Mouse (Mus musculus): ENCODE measurements around the gene Supt16. TPM values are rescaled to one million over a fixed set of nuclear protein-coding genes. Genes with fewer than 3 reads are reported as not detected.
A peak's percentile ranks its signal among the peaks of the same experiment; 100 is the strongest.

Gene Supt16
- polyA plus RNA-seq, 1 experiment from 2014 or later = 16.6 TPM

GRCm38 (mm10) chr14:52155008-52155407 is 42.2 kb downstream of the Supt16 start:
- Histone ChIP-seq H3K4me2 (replicated peaks; ENCODE audit: low read depth) (no peak overlapping the region), H3K36me3 (ENCODE audit: control insufficient read depth, insufficient read depth) (peaks cover 13% of the 10 kb centered on the region), H3K4me1 (replicated peaks; ENCODE audit: control insufficient read depth, insufficient read depth, low read length) (no peaks in the 10 kb centered on the region), H3K4me3 (ENCODE audit: low read depth, low read length) (no peak overlapping the region), H3K27ac (ENCODE audit: low read depth, low read length) (no peak overlapping the region), H3K9me3 (ENCODE audit: control insufficient read depth) (no peaks in the 10 kb centered on the region), H3K9ac (ENCODE audit: low read depth, low read length) (no peak overlapping the region), H3K27me3 (replicated peaks; ENCODE audit: control insufficient read depth, insufficient read depth, low read length) (no peaks in the 10 kb centered on the region)
- ATAC-seq = peak; percentile 74
- WGBS = 21% methylated on average over 2 of the region's 2 CpGs
- TF ChIP-seq CTCF (IDR thresholded peaks at IDR 0.05; ENCODE audit: low read depth) = no peak

GRCm38 (mm10) chr14:52152613-52153012 is 44.6 kb downstream of the Supt16 start:
- no peaks in the 10 kb centered on the region for H3K36me3 ChIP-seq (ENCODE audit: control insufficient read depth, insufficient read depth)
- no peak overlapping the region for H3K9ac ChIP-seq (ENCODE audit: low read depth, low read length)
- H3K9me3 ChIP-seq (ENCODE audit: control insufficient read depth) = no peaks in the 10 kb centered on the region
- H3K27me3 ChIP-seq (replicated peaks; ENCODE audit: control insufficient read depth, insufficient read depth, low read length) = no peaks in the 10 kb centered on the region
- no peak for ATAC-seq
- no peak for TF ChIP-seq CTCF (IDR thresholded peaks at IDR 0.05; ENCODE audit: low read depth)
- H3K4me2 ChIP-seq (replicated peaks; ENCODE audit: low read depth) = no peak overlapping the region
- H3K4me1 ChIP-seq (replicated peaks; ENCODE audit: control insufficient read depth, insufficient read depth, low read length) = no peaks in the 10 kb centered on the region
- H3K27ac ChIP-seq (ENCODE audit: low read depth, low read length) = no peak overlapping the region
- H3K4me3 ChIP-seq (ENCODE audit: low read depth, low read length) = no peak overlapping the region
- 58% methylated on average over 3 of the region's 3 CpGs for WGBS

GRCm38 (mm10) chr14:52152179-52152578 is 45.0 kb downstream of the Supt16 start:
- Histone ChIP-seq H3K4me2 (replicated peaks; ENCODE audit: low read depth) (no peak overlapping the region), H3K9ac (ENCODE audit: low read depth, low read length) (no peak overlapping the region), H3K27me3 (replicated peaks; ENCODE audit: control insufficient read depth, insufficient read depth, low read length) (no peaks in the 10 kb centered on the region), H3K27ac (ENCODE audit: low read depth, low read length) (no peak overlapping the region), H3K36me3 (ENCODE audit: control insufficient read depth, insufficient read depth) (no peaks in the 10 kb centered on the region), H3K4me3 (ENCODE audit: low read depth, low read length) (no peak overlapping the region), H3K9me3 (ENCODE audit: control insufficient read depth) (no peaks in the 10 kb centered on the region), H3K4me1 (replicated peaks; ENCODE audit: control insufficient read depth, insufficient read depth, low read length) (no peaks in the 10 kb centered on the region)
- no peak for ATAC-seq
- 44% methylated on average over 7 of the region's 7 CpGs for WGBS
- TF ChIP-seq CTCF (IDR thresholded peaks at IDR 0.05; ENCODE audit: low read depth) = no peak

DNA sequence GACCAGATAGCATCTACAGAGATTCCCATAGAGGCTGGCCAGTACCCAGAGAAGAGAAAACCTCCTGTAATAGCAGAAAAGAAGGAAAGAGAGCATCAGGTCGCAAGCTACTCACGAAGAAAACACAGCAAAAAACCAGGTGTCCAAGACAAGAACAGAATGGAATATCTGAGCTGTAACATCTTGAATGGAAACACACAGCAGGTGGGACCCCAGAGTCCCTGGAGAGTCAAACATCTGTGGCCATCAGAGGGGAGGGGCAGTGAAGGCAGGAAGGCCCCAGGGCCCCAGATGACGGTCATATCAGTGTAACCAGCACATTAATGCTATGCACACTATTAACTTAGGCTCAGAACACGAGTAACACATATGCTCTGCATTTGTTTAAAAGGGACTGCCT is 47.3 kb downstream of the Supt16 start:
- H3K4me1 ChIP-seq (replicated peaks; ENCODE audit: control insufficient read depth, insufficient read depth, low read length) = no peaks in the 10 kb centered on the region
- no peaks in the 10 kb centered on the region for H3K9me3 ChIP-seq (ENCODE audit: control insufficient read depth)
- H3K27me3 ChIP-seq (replicated peaks; ENCODE audit: control insufficient read depth, insufficient read depth, low read length) = no peaks in the 10 kb centered on the region
- WGBS = 66% methylated on average over 4 of the region's 4 CpGs
- no peak for ATAC-seq
- H3K4me2 ChIP-seq (replicated peaks; ENCODE audit: low read depth) = no peak overlapping the region
- H3K9ac ChIP-seq (ENCODE audit: low read depth, low read length) = no peak overlapping the region
- no peaks in the 10 kb centered on the region for H3K36me3 ChIP-seq (ENCODE audit: control insufficient read depth, insufficient read depth)
- no peak for TF ChIP-seq CTCF (IDR thresholded peaks at IDR 0.05; ENCODE audit: low read depth)
- no peak overlapping the region for H3K27ac ChIP-seq (ENCODE audit: low read depth, low read length)
- no peak overlapping the region for H3K4me3 ChIP-seq (ENCODE audit: low read depth, low read length)

- WGBS = 73% methylated on average over 4 of the region's 4 CpGs
- no peaks in the 10 kb centered on the region for H3K27me3 ChIP-seq (replicated peaks; ENCODE audit: control insufficient read depth, insufficient read depth, low read length)
- no peak overlapping the region for H3K4me3 ChIP-seq (ENCODE audit: low read depth, low read length)
- H3K27ac ChIP-seq (ENCODE audit: low read depth, low read length) = no peak overlapping the region
- H3K4me1 ChIP-seq (replicated peaks; ENCODE audit: control insufficient read depth, insufficient read depth, low read length) = no peaks in the 10 kb centered on the region
- H3K9ac ChIP-seq (ENCODE audit: low read depth, low read length) = no peak overlapping the region
- H3K4me2 ChIP-seq (replicated peaks; ENCODE audit: low read depth) = no peak overlapping the region
- no peak for ATAC-seq
- TF ChIP-seq CTCF (IDR thresholded peaks at IDR 0.05; ENCODE audit: low read depth) = peak; percentile 59
- H3K36me3 ChIP-seq (ENCODE audit: control insufficient read depth, insufficient read depth) = no peaks in the 10 kb centered on the region
- no peaks in the 10 kb centered on the region for H3K9me3 ChIP-seq (ENCODE audit: control insufficient read depth)
These were observed 50.7 kb downstream of the Supt16 start for GRCm38 (mm10) chr14:52146540-52146939.

GRCm38 (mm10) chr14:52144165-52144564 is 53.1 kb downstream of the Supt16 start:
- Histone ChIP-seq H3K4me3 (ENCODE audit: low read depth, low read length) (no peak overlapping the region), H3K4me1 (replicated peaks; ENCODE audit: control insufficient read depth, insufficient read depth, low read length) (no peaks in the 10 kb centered on the region), H3K9ac (ENCODE audit: low read depth, low read length) (no peak overlapping the region), H3K36me3 (ENCODE audit: control insufficient read depth, insufficient read depth) (no peaks in the 10 kb centered on the region), H3K27me3 (replicated peaks; ENCODE audit: control insufficient read depth, insufficient read depth, low read length) (no peaks in the 10 kb centered on the region), H3K9me3 (ENCODE audit: control insufficient read depth) (no peaks in the 10 kb centered on the region), H3K27ac (ENCODE audit: low read depth, low read length) (no peak overlapping the region), H3K4me2 (replicated peaks; ENCODE audit: low read depth) (no peak overlapping the region)
- WGBS = 67% methylated on average over 4 of the region's 4 CpGs
- TF ChIP-seq CTCF (IDR thresholded peaks at IDR 0.05; ENCODE audit: low read depth) = no peak
- ATAC-seq = no peak
